Mouse (Mus musculus) monocyte, adult 5-6 weeks (primary cell): Measurements from ENCODE around the gene Nipal4. TPM values are rescaled to one million over a fixed set of nuclear protein-coding genes. Genes with fewer than 3 reads are reported as not detected.

ENCODE experiments used
- ATAC-seq: fragments of 153-309, 156-312 bp; replicated peaks from 2 replicates; pipeline ENCODE4 v1.8.0; 2017; ENCODE audit warnings: mild to moderate bottlenecking; ENCODE audit not compliant: low TSS enrichment, insufficient number of reproducible peaks, severe bottlenecking, poor library complexity, low FRiP score
- total RNA-seq: library from RNA; stranded (forward); fragments of 200-1000, 200-491, 200-594 nt; gene quantifications from 3 replicates; pipeline ENCODE4 v1.2.3, GENCODE M21; 2017

The Nipal4 gene
- total RNA-seq, 1 experiment from 2014 or later = not detected

DNA sequence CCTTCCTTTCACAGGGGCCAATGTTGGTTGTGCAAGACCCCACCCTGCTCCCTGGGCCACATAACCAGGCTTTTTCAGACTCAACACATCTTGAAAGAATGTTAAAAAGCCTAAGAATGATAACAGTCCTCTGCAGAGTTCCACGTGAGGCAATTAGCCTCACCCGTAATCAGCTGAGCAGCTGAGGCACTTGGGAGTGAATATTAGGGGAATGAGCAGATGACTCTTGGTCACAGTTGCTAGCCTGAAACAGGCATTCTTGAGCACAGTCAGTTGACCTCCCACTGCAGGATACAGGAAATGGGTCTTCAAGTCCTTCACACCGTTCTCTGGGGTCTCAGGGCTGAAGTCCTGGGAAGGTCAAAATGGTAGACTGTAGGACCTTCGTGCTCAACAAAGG, 44.6 kb downstream of the Nipal4 start:
- ATAC-seq = no peak

DNA sequence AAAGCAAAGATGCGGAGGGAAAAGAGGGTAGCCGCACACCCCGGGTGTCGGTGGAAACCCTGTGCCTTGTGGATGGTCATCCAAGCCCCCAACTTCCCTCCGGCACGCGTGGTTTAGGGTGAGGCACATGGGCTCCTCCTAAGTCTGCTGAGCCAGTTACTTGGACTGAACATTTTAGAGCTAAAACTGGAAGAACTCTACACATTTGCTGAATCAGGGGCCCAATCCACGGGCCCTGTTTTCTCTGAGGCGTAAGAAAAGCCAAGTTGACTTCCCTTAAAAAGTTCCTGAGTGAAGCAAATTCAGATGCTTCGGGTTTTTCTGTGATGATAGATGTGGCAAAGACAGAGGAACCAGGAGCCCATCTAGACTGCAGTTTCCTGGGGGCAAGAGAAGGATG, 46.2 kb downstream of the Nipal4 start:
- no peak for ATAC-seq

DNA sequence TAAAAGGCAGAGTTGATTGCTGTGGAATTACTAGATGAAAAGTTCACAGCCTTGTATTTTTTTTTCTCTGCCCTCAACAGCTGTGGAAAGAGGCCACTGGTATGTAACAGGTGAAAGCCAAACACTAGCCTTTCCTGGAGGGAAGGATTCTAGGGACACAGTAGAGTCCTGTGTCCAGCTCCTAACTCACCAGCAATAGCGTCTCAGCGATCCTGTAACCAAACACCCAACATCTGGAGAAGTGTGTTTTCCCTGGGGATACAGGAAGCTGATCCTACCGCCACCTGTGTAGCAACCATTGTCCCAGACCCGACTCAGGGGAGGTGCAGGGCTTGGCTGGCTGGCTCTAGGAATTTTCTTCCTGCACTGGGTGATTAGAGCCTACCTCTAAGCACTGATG, 46.7 kb downstream of the Nipal4 start:
- no peak for ATAC-seq

DNA sequence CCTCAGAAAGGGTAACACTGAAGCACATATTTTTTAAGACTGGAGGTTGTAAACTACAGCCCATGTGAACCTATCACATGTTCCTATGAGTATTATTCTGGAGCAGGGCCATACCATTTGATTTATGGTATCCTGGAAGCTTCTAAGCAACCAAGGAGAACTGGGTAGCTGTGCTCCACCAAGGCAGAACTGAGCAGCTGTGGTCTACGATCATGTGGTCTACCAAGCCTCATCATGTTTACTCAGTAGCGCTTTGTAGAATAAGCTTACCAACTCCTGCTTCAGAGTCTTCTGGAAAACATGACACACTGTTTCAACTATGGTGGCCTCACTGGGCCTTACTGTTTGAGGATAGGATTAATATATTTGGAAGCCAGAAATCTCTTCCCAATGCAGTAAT, 49.8 kb downstream of the Nipal4 start:
- ATAC-seq = peak; percentile 35; the same call in 1 of the 2 replicates

DNA sequence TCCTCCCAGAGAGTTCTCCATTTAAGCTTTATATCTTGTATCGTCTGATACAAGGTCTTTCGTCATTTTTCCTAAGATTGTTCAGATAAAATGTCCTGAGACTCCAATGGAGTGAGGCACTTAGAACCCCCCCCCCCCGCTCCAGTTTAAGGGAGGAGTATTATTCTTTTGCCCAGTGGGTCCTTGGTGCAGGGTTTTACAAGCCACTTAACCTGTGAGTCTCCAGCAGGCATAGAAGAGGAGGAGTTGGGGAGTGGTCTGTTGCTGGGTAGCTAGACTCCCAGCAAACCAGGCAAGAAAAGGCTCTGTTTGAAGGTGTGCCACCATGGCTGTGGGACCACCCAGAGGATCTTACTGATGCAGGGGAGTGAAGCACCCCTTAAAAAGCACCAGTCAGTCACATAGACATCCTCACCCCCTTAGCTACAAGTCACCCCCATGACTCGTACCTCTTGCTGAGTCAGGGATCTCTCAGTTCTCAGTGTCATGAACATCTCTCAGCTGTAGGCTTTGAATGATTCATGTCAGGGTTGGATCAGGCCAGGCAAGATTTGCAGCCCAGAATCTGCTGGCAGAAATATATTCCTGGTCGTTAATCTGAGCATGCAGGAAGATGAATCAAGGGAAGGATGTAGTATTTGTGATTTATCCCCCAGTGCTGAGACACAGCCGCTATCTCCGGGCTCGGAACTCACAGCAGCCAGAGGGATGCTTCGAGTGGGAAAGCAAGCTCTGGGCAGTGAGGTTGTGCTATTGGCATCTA, 50.7 kb downstream of the Nipal4 start:
- no peak for ATAC-seq

DNA sequence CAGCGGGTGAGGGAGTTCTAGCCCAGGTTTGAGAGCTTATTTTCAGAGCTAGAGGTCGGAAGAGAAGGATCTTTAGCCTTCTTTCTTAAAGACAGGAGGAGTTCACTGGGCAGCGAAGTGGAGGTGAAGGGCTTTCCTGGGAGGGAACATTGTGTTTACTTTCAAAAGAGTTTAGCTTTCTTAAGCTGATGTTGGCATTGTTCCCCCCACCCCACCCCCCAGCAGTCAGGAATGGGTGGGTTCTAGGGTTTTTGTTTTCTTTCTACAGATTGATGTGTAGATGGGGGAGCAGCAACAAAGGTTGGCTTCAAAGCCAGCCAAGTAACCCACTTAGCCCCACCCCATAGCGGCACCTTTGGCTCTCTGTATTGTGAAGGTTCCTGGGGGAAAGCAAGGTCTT, 51.3 kb downstream of the Nipal4 start:
- no peak for ATAC-seq

DNA sequence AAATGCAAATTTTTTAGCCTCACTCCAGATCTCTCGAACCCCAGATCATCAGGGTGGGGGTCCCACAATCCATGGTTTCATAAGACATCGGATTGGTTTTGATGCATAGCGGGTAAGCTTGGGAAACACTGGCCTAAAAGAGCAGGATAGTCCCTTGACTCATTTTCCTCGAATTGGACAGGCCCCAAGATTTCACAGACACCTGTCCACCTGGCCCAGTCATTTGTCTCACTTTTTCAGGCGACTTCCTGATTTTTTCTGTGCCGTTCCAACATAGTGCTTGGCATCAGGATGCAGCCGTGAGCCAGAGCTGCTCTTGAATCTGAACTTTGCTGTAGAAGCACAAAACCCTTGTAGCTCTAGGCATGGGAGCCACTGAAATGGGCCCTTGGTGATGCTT, 52.1 kb downstream of the Nipal4 start:
- ATAC-seq = no peak

DNA sequence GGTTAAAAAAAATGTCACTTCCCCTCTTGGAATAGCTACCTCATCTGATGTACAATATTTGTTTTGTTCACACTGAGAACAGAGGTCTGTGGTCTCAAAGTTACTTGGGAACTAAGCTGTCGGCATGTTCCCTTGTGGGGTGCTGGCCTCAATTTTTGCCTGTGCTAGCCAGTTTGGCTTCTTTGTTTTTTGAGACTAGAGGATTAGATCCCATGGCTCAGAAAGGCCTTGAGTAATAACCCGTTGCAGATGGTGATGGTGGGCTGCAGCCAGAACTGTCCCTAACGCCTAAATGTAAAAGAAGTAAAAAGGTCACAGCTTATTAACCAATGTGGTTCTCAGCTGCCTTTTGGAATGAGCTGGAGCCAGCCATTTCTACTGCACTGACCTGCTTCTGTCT, 53.1 kb downstream of the Nipal4 start:
- ATAC-seq = no peak

DNA sequence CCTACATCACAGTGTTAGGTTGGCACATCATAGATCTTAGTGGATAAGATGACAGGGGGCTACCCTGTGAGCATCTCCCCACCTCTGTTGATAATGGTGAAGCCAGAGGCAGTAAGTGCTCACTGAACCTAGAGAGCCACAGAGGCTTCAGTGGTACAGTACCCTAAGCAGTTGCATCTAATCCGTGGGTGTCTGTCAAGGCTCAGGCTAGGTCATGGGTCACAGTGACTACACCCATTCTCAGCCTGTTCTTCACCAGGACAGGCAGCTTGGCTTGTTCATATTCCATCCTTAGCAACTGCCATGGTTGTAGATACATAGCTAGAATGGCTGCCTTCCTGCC, 55.4 kb downstream of the Nipal4 start:
- ATAC-seq = no peak

DNA sequence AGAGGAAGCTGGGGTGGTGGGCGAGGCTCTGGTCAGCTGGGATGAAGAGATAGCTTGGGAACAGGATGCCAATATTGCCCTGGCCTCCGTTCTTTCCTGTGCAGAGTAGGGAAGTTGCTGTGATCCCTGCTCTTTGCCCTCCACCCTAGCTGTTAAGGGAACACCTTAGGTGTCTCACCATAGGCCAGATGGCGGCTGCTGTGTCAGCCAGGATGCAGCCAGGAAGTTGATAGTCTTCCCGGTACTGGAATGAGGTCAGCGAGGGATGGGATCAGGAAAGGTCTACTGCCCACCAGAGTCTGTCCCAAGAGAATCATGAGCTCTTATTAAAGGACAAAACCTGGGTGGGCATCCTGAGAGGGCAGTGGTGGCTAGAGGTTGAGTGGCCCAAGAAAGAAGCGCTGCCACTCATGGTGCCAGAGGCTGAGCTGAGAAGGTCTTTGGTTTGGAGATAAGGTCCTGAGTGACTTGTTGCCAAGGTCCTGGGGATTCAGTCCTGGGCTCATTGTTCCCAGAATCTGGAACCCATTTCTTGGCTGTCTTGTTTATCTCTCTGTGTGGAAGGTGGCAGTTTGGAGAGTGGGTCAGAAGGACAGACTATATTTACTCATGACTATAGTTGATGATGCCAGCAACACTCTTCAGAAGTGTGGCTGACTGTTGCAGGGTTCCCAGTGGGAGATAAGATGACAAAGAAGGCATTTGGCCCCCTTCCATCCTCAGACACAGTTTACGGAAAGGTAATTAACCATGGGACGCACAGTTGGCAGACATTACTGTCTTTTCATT, 56.0 kb downstream of the Nipal4 start:
- ATAC-seq = no peak

DNA sequence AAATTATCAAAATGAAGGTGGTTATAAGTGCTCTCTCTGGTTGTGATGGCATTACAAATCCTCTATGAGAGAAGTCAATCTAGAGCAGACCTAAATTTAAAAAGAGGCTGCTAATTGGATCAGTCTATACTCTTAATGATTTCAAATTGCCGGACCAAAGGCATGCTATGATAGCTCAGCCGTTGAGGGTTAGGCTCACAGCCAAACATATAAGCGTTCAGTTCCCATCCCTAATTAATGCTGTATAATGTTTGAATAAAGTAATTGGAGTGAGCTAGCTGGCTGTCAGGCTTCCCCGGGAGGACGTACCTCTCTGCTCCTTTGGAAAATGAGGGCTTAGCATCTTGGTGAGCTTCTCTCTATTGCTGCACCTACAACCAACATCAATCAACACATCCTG, 57.1 kb downstream of the Nipal4 start:
- ATAC-seq = no peak

DNA sequence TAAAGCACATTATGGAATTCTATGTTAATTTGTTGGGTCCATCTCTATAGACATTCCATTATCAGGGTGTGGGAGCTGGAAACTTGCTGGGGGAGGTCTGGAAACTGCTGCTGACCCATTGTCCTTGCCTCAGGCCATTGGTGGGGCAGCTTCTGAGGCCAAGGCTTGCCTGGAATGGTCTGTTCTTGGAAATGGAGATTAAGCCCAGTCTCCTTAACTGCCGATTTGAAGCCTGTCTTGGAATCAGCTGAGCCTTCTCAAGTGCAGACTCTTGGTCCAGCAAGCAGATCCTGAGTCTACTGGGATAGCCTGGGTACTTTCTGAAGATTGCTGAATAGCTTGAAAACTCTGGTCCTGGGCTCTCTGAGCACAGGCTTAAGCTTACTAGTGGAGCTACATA, 59.3 kb downstream of the Nipal4 start:
- no peak for ATAC-seq

DNA sequence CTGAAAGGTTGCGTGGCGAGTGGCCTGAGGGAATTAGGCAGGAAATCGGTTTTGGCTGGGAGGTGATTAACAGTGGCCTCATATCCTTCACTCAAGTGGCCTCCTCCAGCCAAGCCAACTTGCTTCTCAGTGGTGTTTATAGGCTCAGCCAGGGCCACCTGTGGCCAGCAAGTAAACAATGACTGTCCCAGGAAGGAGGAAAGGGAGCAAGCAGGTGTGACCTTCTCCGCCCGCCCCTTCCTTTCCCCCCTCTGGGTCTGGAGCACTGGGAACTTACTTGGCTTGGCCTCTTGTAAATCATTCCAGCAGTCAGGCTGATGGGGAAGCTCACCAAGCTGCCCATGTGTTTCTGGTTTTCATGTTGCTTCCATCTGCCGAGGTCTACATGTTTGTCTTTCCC, 64.2 kb downstream of the Nipal4 start:
- ATAC-seq = no peak

Other genes with a start within 250 kb of the Nipal4 start
- gene Lsm11, start 221.6 kb downstream of the Nipal4 start, total RNA-seq = 2.2 to 3.4 TPM (median 2.6 TPM) in 3 replicates
- gene Thg1l, start 211.0 kb downstream of the Nipal4 start, total RNA-seq = 3.8 to 9.2 TPM (median 6.2 TPM) in 3 replicates
- not detected in 3 replicates for gene Sox30, start 186.2 kb downstream of the Nipal4 start, total RNA-seq
- gene Gm12166, start 114.2 kb downstream of the Nipal4 start, total RNA-seq = 7.1 to 33.7 TPM (median 17.4 TPM) in 3 replicates
- gene Adam19, start 110.5 kb downstream of the Nipal4 start, total RNA-seq = 7.8 to 13.7 TPM (median 10.7 TPM) in 3 replicates
- 0.39 to 0.53 TPM in 2 of 3 replicates, not detected in the other for gene Fndc9, start 69.0 kb upstream of the Nipal4 start, total RNA-seq
- gene Cyfip2, start 146.4 kb upstream of the Nipal4 start, total RNA-seq = 120 to 188 TPM (median 136 TPM) in 3 replicates
- 25.2 to 61.1 TPM (median 26.8 TPM) in 3 replicates for gene Itk, start 223.0 kb upstream of the Nipal4 start, total RNA-seq
- not detected in 3 replicates for gene Fam71b, start 230.1 kb upstream of the Nipal4 start, total RNA-seq